Mouse (Mus musculus): Measurements from ENCODE around the gene Sec13.
"Not testable (repeated sequence)": the region's sequence is repeated elsewhere in the genome, so short reads cannot be mapped to it uniquely, and the experiment has no call there.

Gene Sec13

GRCm38 (mm10) chr6:113740236-113741217 lies at the start of gene Sec13:
Sec13 (minus strand) TSS chr6:113740743.
- DNase-seq (ENCODE audit: low read depth): peak; percentile 95

- no peak for DNase-seq (ENCODE audit: low read depth)
Measured at GRCm38 (mm10) chr6:113787459-113787968, 47.0 kb upstream of the Sec13 start.

GRCm38 (mm10) chr6:113785658-113786057 lies 45.1 kb upstream of the Sec13 start:
- DNase-seq (ENCODE audit: low read depth): peak; percentile 12

GRCm38 (mm10) chr6:113778229-113778753 lies 37.7 kb upstream of the Sec13 start:
- no peak for DNase-seq (ENCODE audit: low read depth)

GRCm38 (mm10) chr6:113768804-113769203 lies 28.3 kb upstream of the Sec13 start:
- DNase-seq (ENCODE audit: low read depth): no peak

GRCm38 (mm10) chr6:113761644-113762043 lies 21.1 kb upstream of the Sec13 start:
- peak; percentile 89 for DNase-seq (ENCODE audit: low read depth)

GRCm38 (mm10) chr6:113749119-113749685 lies 8.7 kb upstream of the Sec13 start:
- DNase-seq (ENCODE audit: low read depth): no peak

GRCm38 (mm10) chr6:113748351-113748750 lies 7.8 kb upstream of the Sec13 start:
- no peak for DNase-seq (ENCODE audit: low read depth)

GRCm38 (mm10) chr6:113747284-113747683 lies 6.7 kb upstream of the Sec13 start:
- DNase-seq (ENCODE audit: low read depth): no peak

- DNase-seq (ENCODE audit: low read depth): no peak
Measured at GRCm38 (mm10) chr6:113745117-113745516, 4.6 kb upstream of the Sec13 start.

GRCm38 (mm10) chr6:113743111-113743510 lies 2.6 kb upstream of the Sec13 start:
- no peak for DNase-seq (ENCODE audit: low read depth)

GRCm38 (mm10) chr6:113742321-113742720 lies 1.8 kb upstream of the Sec13 start:
- DNase-seq (ENCODE audit: low read depth): no peak

GRCm38 (mm10) chr6:113741425-113741824 lies 882 bp upstream of the Sec13 start:
- no peak for DNase-seq (ENCODE audit: low read depth)

GRCm38 (mm10) chr6:113737318-113738046 lies 3.1 kb downstream of the Sec13 start:
- DNase-seq (ENCODE audit: low read depth): no peak

GRCm38 (mm10) chr6:113731296-113731695 lies 9.2 kb downstream of the Sec13 start:
- no peak for DNase-seq (ENCODE audit: low read depth)

GRCm38 (mm10) chr6:113728181-113728580 lies 12.4 kb downstream of the Sec13 start:
- no peak for DNase-seq (ENCODE audit: low read depth)

GRCm38 (mm10) chr6:113721061-113721460 lies 19.5 kb downstream of the Sec13 start:
- DNase-seq (ENCODE audit: low read depth): no peak

GRCm38 (mm10) chr6:113719878-113720277 lies 20.7 kb downstream of the Sec13 start, which contains the start of gene Ghrl:
Ghrl (minus strand) TSS chr6:113719880.
- no peak for DNase-seq (ENCODE audit: low read depth)

- peak; percentile 64 for DNase-seq (ENCODE audit: low read depth)
Measured at GRCm38 (mm10) chr6:113717541-113717940, 23.0 kb downstream of the Sec13 start.

- no peak for DNase-seq (ENCODE audit: low read depth)
Measured at GRCm38 (mm10) chr6:113714797-113715196, 25.7 kb downstream of the Sec13 start.

GRCm38 (mm10) chr6:113714276-113714675 lies 26.3 kb downstream of the Sec13 start:
- no peak for DNase-seq (ENCODE audit: low read depth)

GRCm38 (mm10) chr6:113713389-113713788 lies 27.2 kb downstream of the Sec13 start:
- DNase-seq (ENCODE audit: low read depth): not testable (repeated sequence)
